Mouse (Mus musculus) 3134 (cell line): ENCODE results near the gene Plcd3.

Experiments
- DNase-seq: peaks from one replicate; pipeline ENCODE4 v3.0.0-alpha.2; 2011; ENCODE audit warnings: low spot score; ENCODE audit not compliant: insufficient read length; ENCODE audit errors: extremely low read depth

Plcd3 gene

GRCm38 (mm10) chr11:103099352-103099940, 2.0 kb downstream of the Plcd3 start:
- no peak for DNase-seq

GRCm38 (mm10) chr11:103098531-103099190, 2.8 kb downstream of the Plcd3 start:
- no peak for DNase-seq

GRCm38 (mm10) chr11:103096979-103097894, 4.2 kb downstream of the Plcd3 start:
- DNase-seq: peak; percentile 80

- DNase-seq: no peak
Observed at GRCm38 (mm10) chr11:103095801-103096200, 5.7 kb downstream of the Plcd3 start.

- DNase-seq: no peak
Observed at GRCm38 (mm10) chr11:103095107-103095670, 6.3 kb downstream of the Plcd3 start.

GRCm38 (mm10) chr11:103093862-103094833, 7.3 kb downstream of the Plcd3 start:
- peak; percentile 91 for DNase-seq

- DNase-seq: no peak
Observed at GRCm38 (mm10) chr11:103093306-103093705, 8.2 kb downstream of the Plcd3 start.

- DNase-seq: no peak
Observed at GRCm38 (mm10) chr11:103081631-103082030, 19.8 kb downstream of the Plcd3 start.

GRCm38 (mm10) chr11:103080323-103081091, 21.0 kb downstream of the Plcd3 start:
- DNase-seq: no peak

- no peak for DNase-seq
Observed at GRCm38 (mm10) chr11:103078131-103078530, 23.3 kb downstream of the Plcd3 start.

- DNase-seq: no peak
Observed at GRCm38 (mm10) chr11:103076581-103076980, 24.9 kb downstream of the Plcd3 start.

- no peak for DNase-seq
Observed at GRCm38 (mm10) chr11:103076010-103076409, 25.4 kb downstream of the Plcd3 start.

- peak; percentile 18 for DNase-seq
Observed at GRCm38 (mm10) chr11:103074796-103075323, 26.6 kb downstream of the Plcd3 start.

- DNase-seq: peak; percentile 12
Observed at GRCm38 (mm10) chr11:103074121-103074650, 27.3 kb downstream of the Plcd3 start.

- no peak for DNase-seq
Observed at GRCm38 (mm10) chr11:103073671-103074070, 27.8 kb downstream of the Plcd3 start.

- DNase-seq: peak; percentile 14
Observed at GRCm38 (mm10) chr11:103070322-103070880, 31.1 kb downstream of the Plcd3 start.

GRCm38 (mm10) chr11:103069731-103070130, 31.7 kb downstream of the Plcd3 start:
- DNase-seq: no peak

- peak; percentile 16 for DNase-seq
Observed at GRCm38 (mm10) chr11:103068884-103069283, 32.6 kb downstream of the Plcd3 start.
